Mouse (Mus musculus) cerebellum, postnatal 25 days (tissue): ENCODE data around the gene Barx1.
A peak's percentile ranks its signal among the peaks of the same experiment; 100 is the strongest.

ENCODE experiments used
- DNase-seq, 2 experiments: peaks; one replicate each; pipeline ENCODE4 v3.0.0; 2021; ENCODE audit warnings: mixed read lengths in 2 of 2

The Barx1 gene

DNA sequence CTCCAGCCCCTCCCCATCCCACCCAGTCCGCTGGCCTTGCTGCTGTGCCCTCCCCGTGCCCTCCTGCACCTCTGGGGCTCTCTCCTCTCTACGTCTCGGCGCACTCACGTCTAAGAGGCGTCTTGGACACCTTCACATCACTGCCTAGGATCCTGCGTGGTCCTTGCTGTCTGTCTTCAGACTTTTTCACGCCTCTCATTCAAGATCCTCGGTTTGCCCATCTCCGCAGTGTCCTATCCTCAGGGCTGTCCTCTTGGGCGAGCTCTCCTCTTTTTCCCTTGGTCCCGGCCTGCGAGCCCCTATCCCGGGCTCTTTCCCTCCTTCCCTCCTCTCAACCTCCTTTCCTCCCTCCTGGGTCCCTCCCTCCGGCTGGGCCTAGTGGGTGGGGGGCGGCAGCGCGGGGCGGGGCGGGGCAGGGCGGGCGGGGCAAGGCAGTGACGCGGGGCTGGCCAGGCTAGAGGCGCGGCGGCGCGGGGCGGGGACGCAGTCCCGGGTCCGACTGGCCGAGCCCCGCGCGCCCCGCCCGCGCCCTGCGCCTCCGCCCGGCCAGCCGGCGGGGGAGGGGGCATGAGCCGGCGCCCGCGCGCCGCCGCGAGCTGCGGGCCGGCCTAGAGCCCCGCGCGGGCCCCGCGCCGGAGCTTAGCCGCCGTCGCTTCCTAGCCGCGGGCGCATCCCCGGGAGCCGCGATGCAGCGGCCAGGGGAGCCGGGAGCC, at the start of gene Barx1:
Gene Barx1 (plus strand): TSS at position 568 of the 713 bp plus-strand sequence.
- no peak for DNase-seq

DNA sequence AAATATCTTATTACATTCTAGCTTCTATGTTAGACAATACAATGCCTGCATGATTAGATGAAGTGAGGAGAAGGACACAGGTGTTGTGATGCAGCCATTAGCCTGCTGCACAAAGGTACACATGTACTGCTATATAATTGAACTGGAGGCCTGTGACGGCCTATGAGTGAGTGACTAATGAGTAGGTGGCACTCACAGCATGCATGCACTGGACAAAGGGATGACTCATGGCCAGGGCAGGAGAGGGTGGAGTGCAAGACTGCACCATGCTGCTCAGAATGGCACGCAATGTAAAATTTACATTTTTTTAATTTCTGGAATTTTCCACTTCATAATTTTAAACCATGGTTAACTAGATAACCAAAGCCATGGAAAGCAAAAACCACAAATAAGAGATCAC, 48.3 kb upstream of the Barx1 start:
- DNase-seq: peak in 1 of 2 experiments; percentile 44

GRCm38 (mm10) chr13:48617774-48618173, 45.0 kb upstream of the Barx1 start:
- no peak for DNase-seq

GRCm38 (mm10) chr13:48618890-48619289, 43.9 kb upstream of the Barx1 start:
- no peak for DNase-seq

DNA sequence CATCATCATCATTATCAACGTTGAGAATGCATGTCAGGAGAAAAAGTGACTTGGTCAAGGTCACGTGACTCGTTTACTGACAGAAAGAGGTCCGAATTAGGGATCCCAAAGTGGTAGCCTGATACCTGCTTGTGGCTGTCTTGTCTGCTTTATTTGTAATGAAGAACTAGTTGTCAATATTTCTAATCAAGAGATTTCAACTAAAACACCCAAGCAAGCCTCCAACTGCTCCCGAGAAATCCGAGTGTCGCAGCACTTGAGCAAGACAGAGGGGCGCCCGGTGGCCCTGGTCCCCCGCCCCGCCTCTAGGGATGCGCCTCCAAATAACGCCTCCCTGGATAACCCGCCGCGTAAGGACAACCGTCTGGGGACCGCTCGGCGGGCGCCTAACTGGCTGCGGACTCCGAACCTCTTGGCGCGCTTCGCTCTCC, 37.8 kb upstream of the Barx1 start:
- DNase-seq: no peak

DNA sequence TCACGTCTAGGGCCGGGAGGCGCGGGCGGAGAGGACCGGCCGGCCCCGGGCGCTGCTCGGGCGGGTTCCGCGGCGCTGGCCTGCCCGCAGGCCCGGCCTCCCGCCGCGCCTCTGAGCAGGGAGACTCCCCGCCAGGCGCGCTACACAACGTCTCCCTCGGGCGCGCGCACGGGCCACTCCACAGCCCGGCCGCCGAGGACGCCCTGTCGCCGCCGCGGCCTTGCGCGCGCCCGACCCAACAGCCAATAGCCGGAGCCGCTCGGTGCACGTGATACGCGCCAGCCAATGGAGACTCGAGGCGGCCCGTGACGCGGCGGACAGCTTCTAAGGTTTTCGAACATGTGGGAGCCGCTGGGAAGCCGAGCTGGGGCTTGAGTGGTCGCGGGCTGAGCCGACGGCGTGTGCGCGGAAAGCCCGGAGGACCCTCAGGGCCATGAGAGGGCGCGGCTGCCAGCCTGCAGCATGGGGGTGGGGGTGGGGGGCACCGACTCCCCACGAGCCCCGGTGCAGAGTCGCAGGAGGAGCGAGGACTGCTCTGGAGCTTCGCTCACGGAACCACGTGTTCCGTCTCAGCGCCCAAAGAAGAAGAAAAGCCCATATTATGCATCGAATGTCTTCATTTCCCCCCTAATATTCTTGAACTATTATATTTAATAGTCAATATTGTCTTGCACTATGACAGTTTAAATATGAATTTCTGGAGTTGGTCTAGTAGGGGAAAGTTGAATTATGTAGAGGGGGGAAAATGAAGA, 37.2 kb upstream of the Barx1 start, which contains the start of gene Ptpdc1:
Gene Ptpdc1 (minus strand): TSS at position 232 of the 752 bp plus-strand sequence.
- peak; percentile 97 to 99 for DNase-seq

GRCm38 (mm10) chr13:48631691-48632090, 31.1 kb upstream of the Barx1 start:
- no peak for DNase-seq

DNA sequence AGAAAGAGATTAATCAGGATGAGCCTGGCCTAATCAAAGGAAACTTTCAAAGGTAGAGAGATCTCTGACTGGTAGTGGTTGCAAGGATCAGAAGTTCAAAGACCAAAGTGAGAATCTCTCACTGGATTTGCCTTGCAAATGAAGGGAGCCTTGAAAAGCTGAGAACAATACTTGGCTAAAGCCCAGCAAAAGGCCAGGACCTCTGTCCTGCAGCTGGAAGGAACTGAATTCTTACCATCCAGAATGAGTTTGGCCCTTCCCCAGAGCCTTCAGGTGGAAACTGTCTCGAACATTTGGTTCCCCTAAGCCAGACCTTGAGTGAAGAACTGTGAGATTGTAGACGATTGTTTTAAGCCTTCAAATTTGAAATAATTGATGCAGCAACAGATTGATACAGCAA, 25.1 kb upstream of the Barx1 start:
- no peak for DNase-seq

DNA sequence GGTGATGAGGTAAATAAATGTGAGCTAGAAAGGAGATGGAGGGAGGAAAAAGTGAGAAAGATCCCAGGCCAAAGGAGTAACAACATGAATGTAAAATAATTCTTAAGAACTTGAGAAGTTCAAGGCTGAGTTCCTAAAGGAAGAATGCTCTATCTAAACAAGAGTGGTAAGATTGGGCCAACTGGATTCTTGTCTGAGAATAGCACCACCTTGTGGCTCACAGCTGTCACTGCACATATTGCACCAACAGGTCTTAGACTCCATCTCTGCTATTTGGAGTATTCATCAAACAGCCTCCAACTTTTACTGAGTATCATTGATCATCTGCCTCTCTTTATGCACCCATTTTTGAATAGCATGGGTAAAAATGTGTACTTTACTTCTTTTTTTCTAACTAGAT, 23.2 kb upstream of the Barx1 start:
- peak; percentile 56 to 71 for DNase-seq

DNA sequence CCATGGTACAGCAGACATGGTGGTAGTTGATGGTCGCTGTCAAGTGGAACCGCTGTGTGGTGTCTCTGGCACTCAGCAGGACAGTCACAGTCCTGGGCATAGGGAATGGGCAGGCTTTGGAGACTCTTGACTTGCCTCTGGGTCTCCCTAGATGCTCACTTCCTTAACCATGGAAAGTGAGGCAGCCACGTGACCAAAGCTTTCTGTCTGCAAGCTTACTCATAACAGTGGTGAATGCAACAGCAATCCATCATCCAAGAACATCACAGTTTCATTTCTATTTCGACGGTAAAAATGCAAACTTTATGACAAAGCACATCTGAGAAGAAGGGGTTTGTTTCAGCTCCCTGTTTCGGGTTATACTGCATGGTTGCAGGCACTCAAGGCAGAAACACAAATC, 19.7 kb upstream of the Barx1 start:
- no peak for DNase-seq

DNA sequence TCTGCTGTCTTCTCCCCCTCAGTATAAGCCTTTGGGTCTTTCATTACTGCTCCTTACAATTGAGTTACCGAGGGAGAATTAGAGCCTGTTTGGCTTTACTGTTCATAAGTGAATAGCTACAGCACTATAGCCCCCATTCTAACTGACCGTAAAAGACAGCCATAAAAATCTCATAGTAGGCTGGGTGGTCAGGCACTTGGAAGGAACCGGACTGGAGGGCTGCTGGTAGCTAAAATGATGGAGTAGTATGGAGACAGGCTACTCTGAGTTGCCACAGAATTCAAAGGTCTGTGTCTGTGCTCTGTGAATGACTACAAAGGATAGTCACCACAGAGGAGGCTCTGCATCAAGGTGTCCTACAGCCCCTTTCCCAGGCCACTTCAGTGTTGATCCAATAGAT, 18.8 kb upstream of the Barx1 start:
- DNase-seq: no peak

DNA sequence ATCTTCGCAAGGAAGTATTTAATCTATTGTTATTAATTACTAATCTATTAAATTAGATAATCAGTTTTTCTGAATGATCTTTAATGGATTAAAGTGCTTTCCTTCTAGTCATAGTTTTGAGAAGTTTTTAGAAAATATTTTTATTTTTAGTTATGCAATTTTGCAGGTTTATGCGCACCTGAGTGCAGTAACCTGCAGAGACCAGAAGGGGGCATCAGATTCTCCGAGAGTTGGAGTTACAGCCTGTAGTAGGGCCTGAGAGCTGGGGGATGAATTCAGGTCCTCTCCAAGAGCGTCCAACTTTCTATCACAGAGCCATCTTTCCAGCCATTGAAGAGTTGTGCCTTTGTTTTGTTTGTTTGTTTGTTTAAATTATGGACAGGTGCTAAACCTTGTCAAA, 16.1 kb upstream of the Barx1 start:
- no peak for DNase-seq

DNA sequence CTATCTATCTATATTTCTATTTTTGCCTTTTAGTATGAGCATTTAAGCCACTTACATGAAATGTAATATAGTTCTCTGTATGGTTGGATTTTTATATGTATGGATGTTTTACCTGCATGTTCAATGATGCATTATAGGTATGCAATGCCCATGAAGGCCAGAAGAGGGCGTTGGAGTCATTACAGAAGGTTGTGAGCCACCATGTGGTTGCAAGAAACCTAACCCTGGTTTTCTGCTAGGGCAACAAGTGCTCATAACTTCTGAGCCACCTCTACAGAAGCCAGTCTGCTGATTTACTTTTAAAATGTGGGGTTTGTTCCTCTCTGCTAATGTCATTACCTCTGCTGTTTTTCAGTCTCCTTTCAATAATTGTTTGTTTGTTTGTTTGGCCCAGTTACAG, 12.2 kb upstream of the Barx1 start:
- peak in 1 of 2 experiments; percentile 32 for DNase-seq

- DNase-seq: no peak
These were observed 11.4 kb upstream of the Barx1 start for GRCm38 (mm10) chr13:48651132-48652065.

- DNase-seq: peak; percentile 83 to 90
These were observed 8.7 kb upstream of the Barx1 start for GRCm38 (mm10) chr13:48653788-48654770.

DNA sequence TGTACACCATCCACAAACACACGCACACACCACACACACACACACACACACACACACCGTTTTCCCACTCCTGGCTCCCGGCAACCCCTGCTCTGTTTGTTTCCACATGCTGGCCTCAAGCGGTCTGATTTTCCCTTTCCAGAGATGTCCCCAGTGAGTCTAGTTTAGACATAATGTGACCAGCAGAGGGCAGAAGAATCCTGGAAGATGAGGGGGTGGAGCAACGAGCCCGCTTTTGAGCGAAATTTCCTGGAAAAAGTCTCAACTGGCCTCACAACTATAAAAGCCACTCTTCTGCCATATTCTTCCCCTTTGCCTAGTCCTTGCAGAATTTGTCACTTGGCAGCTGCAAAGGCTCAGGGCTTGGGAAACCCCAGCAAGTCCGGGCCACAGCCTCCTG, 7.2 kb upstream of the Barx1 start:
- DNase-seq: peak; percentile 47 to 74

DNA sequence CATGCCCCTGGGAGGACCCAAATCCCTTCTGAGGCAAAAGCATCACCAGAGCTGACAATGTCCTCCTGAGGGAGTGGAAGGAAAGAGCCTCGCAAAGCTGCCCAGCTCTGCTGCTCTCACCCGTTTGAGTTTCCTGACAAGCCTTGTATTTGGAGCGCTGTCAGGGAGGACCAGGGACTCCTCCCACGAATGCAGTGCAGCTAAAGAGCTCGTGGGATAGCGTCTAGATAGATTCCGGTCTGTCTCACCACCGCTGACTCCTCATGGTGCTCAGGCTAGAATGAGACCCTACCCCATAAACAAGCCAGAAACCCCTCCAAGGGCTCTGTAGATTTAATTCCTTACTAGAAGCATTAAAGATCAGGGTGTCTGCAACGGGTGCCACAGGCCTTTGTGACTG, 5.0 kb upstream of the Barx1 start:
- no peak for DNase-seq

GRCm38 (mm10) chr13:48658588-48659253, 4.1 kb upstream of the Barx1 start:
- DNase-seq: peak in 1 of 2 experiments; percentile 50

GRCm38 (mm10) chr13:48659254-48660220, 3.3 kb upstream of the Barx1 start:
- peak; percentile 30 to 31 for DNase-seq

- DNase-seq: no peak
These were observed 2.5 kb upstream of the Barx1 start for GRCm38 (mm10) chr13:48660221-48660734.
